Mouse (Mus musculus): ENCODE results near the gene Slx4ip.
"Not testable (repeated sequence)": the region's sequence is repeated elsewhere in the genome, so short reads cannot be mapped to it uniquely, and the experiment has no call there.

The Slx4ip gene

DNA sequence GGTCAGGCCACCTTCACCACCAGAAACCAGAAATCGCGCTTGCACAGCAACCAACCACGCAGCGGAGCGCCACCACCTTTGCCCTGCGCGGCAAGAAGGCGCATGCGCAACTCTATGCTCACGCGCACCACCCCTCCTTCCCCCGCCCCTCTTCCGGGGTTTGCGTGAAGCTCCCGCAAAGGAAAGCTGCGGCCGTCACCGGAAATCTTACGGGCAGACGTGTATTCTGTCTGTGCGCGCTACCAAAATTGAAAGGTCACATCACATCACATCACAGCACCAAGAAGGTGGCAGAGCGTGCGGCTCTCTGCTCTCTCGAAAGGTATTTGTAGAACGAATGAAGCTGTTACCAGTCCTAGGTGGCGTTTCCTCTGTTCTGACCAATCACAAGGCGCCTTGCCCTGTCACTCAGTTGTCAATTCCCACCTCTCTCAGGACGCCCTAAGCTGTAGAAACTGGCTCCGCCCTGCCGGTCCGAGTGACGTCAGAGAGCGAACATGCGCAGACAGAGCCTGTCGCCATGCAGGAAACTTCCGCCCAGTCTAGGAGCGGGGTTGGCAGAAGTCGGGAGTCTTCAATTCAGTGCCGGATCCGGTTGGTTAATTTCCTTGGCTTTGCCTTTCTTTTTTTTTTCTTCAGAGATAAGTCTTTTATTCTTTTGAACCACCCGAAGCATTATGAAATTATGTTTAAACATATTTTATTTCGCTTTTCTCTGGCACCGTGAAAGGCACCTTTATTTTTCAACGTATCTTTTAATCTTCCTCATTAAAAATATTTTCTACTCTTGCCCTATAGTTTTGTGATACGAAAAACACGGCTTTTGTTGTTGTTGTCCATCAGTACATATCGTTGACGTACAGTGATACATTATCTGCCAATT, at the start of gene Slx4ip, which contains the start of the genes AL731706.1 and Mkks:
Gene Slx4ip, plus strand, starts transcription at position 151 of the 883 bp plus-strand sequence.
Gene AL731706.1, minus strand, starts transcription at position 322 of the 883 bp plus-strand sequence.
Gene Mkks, minus strand, starts transcription at position 322 of the 883 bp plus-strand sequence.
- peak; percentile 100 for DNase-seq

DNA sequence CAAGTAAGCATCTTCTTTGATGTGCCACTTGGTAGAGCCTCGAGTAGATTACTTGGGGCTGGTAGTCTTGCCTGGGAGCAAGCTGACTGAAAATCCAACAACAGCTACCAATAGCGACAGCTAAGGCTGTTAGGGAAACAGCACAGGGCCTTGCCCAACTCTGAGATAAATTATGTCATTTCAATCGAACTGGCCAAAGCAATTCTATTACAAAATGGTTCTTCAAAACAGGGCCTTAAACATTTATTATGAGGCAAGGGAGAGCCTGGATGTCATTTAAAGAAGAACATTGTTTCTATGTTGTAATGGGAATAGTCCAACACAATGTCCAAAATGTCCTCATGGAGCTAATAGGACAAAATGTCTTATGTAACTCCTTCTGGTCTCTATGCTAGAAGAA, 40.7 kb upstream of the Slx4ip start:
- no peak for DNase-seq

DNA sequence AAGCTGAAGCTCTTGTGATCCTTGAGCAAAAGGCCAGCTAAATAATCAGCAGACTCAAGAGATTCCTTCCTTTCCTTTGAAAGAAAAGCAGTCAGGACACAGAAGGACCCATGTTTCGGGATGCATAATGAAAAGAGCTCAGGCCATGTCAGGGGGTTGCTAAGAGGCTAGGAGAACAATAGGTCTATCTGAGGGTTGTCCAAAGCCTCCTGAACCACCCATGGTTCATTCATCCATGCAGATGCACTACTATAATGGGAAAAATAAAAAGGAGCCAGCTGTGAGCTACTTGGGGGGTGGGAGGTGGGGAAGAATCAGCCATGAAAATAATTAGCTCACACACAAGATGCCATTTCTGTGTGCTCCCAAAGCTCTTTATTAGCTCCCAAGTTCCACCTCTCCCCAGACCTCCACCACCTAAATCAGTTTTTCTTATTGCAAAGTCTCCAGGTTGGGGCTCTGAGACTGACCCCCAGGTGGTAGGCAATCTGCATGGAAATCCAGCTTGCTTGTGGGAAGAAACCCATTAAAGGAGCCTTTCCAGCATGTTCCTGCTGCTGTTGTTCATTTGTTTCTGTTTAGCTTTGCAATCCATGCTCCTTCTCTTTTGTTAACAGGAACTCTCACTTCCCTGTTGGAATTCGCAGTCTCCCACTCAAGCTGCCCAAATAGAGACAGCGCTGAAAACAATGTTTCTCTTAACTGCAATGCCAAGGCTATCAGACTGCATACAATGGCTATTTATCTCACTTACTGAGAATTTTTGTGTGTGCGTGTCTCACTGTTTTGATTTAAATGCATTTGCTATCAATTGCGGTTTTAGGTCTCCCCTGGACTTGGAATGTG, 36.3 kb upstream of the Slx4ip start:
- no peak for DNase-seq

DNA sequence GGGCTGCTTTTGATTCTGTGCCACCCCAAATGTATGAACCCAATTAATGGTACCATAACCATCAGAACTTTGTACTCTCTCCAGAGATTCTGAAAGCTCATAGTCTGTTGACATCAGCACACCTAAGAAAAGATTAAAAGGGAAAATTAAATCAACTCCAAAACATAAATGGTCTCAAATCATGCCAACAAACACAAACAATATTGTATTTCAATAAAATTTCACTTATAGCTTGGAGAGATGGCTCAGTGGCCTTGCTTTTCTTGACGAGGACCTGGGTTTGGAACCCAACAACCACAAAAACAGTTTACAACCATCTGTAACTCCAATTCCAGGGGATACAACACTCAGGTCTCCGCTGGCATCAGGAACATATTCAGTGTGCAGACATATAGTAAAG, 5.4 kb upstream of the Slx4ip start, which contains the start of gene AL731706.2:
Gene AL731706.2, minus strand, starts transcription at position 101 of the 400 bp plus-strand sequence.
- DNase-seq, result no peak

DNA sequence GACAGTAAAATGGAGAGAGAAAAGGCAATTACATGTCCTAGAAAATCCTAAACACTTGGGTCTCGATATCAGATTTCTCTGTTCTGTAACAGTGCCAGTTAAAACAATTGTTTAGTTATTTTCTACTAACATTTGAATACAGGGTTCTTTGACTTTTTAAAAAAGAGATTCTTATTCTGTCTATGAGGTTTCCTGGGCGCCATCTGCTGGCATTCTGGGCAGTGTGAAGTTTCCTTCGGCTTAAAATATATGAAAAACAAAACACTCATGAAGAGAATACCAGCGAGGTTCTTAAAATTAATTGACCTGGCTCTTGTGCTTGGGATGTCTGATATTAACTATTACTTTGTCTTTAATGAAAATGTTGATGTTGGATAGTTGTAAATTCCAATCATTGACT, 4.2 kb upstream of the Slx4ip start:
- peak in 1 of 2 experiments; percentile 19 for DNase-seq

DNA sequence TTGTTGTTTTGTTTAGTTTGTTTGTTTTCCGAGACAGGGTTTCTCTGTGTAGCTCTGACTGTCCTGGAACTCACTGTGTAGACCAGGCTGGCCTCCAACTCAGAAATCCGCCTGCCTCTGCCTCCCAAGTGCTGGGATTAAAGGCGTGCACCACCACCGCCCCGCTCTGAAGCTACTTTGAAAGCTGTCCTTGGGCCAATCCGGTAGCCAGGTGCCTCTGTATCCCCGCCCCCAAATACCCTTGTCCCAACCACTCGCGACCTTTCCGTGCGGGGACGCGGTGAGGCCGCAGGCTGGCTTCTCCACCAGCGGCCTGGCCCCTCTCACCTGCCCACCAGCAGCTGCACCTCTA, 326 bp upstream of the Slx4ip start:
- DNase-seq, result not testable (repeated sequence)

DNA sequence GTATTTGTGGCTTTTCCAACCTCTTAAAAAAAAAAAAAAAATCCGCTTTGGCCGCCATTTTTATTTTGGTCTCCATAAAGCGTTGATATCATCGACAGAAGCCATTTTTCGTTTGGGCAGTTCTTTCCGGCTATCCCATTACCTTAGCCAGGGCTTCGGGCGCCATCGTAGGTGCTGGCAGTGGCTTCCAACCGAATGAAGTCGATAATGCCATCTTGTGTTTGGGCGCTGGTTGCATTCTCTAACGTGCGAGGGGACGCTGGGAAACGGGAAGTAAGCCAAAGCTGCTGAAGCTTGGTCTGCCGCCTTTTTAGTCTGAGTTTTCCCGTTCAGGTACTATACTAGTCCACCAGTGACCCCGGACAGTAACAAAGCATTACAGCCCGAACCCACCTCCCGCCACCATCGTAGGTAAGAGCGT, 943 bp downstream of the Slx4ip start:
- DNase-seq, result peak; percentile 97

DNA sequence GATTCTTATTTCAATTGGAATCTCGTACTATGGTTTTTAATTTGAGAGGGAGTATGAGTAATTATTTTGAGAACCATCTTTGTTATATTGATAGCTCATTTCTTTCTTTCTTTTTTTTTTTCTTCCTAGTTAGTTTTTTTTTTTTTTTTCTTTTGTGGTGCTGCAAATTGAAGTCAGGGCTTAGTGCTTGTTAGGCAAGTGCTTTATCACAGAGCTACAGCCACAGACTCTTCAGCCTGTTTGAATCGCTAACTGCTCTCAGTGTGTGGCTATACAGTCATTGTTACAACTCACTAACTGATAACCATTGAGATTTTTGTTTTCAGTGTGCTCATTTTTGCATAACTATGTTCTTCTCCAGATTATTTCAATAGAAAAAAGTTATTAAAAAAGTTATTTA, 3.5 kb downstream of the Slx4ip start:
- DNase-seq, result no peak

DNA sequence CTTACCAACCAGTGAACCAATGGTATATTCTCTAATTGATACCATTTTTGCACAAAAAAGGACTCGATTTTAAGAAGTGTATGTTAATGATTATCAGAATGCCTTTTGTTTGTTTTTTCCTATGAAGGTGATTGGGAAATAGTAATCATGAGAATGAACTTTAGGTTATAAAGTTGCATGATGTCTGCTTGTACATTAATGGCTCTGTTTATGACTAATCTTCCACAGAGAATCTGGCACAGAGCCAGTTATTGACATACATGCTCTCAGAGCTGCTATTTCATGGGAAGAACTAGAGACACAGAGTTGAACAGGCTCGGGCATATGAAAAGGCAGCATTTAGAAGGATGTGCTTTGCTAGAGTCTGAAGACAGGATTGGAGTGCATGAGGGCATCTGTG, 5.1 kb downstream of the Slx4ip start:
- no peak for DNase-seq

DNA sequence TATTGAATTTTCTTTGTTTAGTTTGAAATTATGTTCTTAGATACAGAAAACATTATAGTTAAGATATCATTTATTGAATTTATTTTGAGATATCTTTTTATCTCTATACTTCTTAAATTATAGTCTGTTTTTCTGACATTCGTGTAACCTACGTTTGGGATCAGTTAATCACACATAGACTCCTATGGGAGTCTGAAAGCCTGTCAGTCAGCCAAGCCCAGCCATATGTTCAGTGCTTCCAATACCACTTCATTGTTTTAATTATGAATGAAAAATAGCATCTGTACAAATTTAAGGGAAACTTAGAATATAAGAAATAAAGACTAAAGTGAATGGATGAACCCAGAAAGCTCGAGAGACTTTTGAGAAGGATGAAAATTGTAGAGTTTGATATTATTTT, 17.6 kb downstream of the Slx4ip start:
- DNase-seq, result no peak

DNA sequence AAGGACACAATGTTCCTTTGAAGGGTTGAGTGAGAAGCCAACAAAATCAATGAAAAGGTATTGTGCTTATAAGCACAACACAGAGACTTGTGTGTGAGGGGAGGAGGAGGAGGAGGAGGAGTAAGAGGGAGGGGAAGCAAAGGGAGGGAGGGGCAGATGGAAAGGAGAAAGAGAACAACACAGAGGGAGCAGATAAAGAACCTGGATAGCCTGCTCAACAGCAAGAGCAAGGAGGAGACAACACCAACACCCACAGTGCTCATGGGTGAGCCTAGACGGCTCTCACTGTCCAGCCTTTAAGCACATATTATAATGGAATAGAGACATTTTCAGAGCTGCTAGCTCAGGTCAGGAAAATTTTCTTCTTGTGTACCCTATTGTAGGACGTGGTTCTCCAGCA, 18.3 kb downstream of the Slx4ip start:
- no peak for DNase-seq

DNA sequence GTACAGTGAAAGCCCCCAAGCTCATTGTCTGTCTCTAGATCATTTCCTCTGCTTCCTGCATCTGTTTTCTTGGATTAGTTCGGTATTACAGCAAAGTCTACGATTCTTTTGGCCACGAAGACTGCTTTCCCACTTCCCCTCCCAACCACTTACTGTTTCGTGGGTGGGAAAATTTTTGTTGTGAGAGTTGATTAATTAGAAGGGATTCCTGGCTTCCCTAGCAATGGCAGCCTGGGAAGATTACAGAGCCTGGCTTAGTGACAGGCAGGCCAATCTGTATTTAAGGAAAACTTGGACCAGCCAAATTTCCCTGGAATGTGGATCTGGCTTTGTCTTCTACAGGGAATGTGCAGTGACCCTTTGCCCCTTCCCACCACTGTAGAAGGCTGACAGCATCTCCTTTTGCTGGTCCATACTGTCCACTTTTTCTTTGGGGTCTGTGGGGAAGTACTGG, 21.0 kb downstream of the Slx4ip start:
- peak; percentile 17 to 24 for DNase-seq

DNA sequence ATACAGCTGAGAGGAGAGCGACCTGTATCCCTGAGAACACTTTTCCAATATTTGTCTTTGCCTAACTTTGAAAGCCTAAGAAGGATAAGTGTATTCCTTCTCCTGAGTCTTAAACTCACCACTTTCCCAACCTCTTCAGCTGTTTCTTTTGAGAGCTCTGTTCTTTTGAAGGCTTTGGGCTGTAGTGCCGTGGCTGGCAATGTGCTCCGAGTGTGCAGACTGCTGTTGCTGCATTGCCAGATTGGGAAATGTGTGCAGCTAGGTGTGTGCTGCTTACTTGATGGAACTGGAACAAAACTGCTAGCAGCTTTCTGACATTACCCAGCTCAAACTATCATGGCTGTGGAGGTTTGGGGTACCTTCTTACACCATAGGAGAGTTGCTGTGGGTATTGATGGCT, 22.0 kb downstream of the Slx4ip start:
- DNase-seq, result peak in 1 of 2 experiments; percentile 39

DNA sequence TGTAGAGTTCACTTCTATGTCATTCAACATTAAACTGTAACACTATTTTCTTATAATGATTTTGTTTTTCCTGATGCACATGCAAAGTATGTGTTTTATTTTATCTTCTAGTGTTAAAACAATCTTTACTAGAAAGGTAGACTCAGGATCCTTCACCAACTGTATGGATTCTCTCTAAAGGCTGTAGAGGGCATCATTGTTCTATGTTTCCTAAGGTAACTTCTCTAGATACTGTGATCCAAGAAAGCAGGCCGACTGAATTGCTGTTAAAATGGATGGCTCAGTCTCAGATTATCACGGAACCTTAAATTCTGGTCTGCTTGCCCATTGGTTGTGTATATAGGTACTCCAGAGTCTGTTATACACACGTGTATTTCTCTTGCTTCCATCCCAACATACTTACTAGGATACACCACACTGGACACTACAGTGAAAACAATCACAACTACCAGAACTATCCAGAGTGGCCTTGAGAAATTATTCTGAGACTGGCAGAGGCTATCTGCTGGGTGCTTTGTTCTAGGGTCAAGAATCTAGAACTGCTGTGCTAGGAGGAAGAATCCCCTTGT, 23.4 kb downstream of the Slx4ip start:
- DNase-seq, result no peak

DNA sequence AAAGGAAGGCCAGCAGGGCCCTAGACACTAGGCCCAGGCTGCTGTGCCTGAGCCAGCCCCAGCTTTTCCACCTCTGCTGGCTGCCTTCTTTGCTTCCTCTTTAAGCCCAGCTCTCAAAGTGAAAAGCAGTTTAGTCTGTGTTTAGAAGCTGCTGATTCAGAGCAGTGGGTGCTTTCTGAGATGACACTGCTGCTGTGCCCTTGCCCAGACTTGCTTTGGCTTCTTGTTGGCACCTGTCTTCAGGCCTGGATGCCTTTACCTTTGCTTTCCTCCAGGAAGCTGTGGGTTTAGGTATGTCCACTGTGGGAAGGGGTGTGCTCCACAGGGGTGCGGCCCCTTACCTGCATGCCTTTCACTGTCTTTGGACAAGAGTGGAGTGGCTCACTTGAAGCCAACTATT, 28.4 kb downstream of the Slx4ip start:
- no peak for DNase-seq

DNA sequence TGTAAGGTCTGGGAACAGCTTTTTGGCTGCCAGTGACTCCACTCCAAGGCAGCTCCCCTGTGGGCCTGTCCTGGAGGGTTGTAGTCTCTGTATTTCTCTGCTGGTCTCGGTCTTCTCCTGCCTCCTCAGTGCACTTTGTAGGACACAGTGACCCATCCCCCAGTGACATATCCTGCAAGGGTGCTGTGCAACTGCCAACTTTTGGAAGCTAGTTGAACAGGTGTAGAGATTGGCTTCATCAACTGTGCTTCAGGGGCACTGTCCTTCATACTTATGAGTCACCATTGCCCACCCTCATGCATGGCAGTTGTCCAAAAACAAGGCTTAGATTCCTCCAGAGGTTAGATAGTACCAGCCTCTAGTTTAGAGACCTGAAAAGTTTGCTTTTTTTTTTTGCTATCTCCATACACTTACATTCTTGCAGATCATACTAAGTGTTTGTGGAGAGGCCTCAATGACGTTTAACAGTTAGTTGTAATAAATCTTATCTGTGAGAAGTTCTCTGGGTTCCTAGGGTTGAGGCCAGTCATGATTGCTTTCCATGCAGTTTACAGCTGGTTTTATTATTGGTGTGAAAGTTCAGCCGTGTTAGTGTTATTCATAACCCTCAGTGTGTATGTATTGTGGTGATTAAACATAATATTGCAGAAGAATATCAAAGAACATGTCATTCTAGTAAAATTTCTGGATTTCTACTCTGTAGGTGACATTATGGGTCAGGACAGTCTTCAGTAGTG, 29.4 kb downstream of the Slx4ip start:
- DNase-seq, result no peak

DNA sequence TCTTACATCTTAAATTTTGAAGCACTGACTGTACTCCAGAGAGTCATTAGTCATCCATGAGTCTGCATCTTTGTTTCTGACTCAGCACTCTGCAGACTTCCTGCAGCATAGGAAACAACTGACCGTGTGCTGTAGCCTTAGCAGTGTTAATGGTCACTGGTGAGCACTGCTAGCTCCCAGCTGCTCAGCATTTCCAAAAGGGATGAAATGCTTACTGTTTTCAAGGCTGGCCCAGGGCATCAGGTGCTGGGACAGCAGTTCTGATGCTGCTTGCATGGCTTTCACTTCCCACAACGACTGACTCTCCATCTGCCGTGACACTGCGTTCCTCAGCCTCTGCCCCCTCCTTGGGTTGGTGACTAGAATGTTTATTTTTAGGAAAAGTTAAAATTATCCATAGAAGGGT, 30.0 kb downstream of the Slx4ip start:
- DNase-seq, result no peak

DNA sequence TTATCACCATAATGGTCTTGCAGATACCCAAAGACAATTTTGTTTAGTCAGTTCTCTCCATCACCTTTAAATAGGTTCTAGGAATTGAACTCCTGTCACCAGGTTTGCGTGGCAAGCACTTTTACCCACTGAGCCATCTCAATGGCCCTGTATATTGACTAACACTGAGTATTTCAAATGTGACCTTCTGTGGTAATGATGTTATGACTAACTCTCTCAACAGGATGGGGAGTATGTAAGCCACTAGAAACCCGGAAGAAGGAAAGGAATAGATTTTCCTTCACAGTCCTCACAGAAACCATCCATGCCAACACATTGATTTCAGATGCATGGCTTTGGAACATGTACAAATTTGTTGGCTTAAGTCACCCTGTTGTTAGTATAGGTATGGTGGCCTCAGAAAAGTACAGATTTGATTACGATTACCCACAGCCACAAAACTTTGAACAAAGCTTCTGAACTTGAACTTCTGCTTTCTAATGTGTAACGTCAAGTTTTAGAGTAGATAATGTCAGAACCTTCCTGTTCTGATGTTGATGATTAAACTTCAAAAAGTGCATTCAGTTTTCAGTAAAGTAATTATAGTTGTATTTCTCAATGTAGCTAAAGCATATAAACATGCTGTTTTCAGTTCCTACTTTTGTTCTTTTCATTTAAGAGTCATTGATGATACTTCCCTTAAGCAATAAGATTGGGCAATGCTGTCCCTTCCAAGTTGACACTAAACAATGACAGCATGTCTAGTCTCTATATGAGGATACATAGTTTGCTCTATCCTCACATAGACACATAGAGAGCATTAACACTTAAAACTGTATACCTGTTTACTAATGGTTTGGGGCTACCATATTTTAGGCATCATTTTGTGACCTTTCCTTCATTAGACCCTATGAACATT, 45.6 kb downstream of the Slx4ip start:
- no peak for DNase-seq

DNA sequence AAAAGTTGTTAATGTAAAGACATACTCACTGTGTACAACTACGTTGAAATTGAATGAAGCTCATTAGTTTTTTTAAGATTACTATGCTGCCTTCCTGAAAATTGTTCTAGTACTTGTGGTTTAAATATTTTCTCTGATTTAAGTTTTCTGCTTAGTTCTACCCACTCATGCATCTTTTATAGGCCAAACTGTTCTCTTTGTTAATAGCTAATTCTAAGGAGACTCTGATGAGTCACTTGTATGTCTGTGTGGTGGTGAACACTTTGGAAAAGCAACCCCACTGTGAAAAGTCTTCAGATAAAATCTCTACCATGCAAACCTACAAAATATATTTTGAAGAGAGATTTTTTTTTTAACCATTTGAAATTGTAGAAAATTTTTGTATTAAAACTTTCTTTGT, 47.2 kb downstream of the Slx4ip start:
- no peak for DNase-seq

DNA sequence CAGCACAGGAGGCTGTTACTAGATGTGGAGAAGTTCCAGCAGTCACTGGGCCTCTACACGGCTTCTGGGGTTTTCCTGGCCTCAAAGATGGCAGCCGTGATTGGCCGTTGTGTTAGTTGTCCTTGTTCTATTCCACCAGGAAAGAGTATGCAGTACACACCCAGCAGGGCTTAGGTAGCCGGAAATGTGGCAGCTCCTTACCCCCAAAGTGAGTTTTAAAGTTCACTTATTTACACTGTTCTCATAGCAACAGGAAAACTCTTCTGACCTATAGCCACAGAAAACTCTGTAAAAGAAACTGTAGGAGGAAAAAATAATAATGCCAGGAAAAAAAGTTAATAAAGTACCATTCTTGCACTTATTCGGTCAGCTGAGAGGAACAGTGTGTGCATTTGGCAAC, 55.3 kb downstream of the Slx4ip start:
- DNase-seq, result no peak

DNA sequence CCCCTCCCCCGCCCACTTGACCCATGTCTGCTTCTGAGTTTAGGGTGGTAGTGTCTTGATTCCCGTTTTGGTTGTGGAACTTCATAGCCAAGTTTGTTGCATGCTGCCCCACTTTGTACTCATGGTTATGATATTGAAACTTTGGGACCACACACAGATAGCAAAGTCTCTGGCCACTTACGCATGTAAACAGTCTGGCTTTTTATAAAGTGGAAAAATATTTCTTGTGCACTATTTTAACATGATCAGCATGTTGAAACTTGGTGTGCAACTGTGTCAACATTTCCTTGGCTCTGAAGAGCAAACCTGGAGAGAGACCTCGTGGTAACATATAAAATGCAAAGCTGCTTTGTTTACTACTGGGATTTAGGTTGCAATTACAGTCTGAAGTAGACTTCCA, 56.5 kb downstream of the Slx4ip start:
- no peak for DNase-seq
